Mouse (Mus musculus): ENCODE measurements at regions not wholly inside any gene's neighbourhood (a gene's known extent, or its start where the extent isn't known, plus 50 kb on each side); places are given as distances from the start of the nearest gene placed in this dataset.

DNA sequence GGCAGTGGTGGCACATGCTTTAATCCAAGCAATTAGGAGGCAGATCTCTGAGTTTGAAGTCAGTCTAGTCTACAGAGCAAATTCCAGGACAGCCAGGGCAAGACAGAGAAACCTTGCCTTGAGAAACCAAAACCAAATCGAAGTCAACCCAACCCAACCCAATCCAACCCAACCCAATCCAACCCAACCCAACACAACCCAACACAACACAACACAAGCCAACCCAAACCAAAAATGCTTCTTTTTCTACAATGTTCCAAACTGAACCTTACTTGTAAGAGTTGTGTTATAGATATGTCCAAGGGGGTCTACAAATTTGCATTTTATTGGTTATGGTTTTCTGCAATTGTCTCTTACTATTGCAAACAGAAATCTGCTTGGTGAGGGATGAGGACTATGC lies 52.8 kb upstream of the Chodl start:
- DNase-seq (ENCODE audit: low spot score in 2 of 2): no peak

DNA sequence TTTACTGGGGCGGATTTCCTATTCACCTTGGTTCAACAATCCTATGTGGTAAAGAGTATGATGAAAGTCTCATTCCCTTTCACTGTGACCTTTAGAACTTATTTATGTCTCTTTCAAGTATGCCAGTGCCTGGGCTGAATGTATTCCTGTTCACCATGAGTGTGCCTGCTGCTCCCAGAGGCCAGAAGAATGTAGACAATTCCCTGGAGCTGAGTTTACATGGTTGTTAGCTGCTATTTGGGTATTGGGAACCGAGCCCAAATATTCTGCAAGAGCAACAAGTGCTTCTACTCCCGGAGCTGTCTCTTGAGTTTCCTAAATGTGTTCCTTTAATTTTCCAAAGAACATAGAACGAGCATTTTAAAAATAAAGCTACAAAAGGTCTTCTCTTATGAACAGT lies 71.7 kb upstream of the Chodl start:
- DNase-seq (ENCODE audit: low spot score in 2 of 2): no peak

DNA sequence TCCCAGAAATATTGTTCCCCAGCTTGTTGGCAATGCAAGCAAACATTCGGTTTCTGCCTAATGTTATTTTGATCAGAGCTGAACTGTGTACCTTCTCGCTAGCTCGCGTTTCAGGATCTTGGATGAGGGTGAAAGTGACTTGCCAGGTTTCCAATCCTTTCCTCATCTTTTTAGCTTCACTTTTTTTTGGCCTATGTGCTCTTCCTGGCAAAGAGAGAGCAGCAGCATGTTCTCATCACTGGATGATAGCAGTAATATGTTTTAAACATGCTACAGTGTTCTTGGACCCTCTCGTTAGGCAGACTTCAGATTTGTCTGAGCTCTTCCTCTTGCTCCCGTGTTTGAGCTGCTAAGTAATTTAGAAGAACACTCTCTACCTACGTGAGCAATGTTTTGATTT lies 99.8 kb upstream of the Chodl start:
- DNase-seq (ENCODE audit: low spot score in 2 of 2): no peak

DNA sequence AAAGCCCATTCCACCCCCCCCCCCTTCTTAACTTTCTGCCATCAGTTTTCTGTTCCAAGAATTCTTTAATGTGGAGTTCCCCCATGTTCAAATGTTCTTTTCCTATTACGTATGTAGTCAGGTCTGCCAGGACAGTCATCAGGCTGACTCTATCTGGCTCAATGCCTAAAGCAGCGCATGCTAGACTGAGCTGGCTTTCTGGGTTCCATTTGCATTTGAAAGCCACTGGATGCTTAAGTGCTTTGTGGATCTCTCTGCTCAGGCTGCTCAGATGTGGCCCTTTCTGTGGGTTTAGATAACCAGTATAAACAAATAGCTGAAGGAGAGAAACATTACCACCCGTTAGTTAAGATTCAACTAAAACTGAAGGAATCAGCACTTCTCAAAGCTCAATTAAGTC lies 103.0 kb upstream of the Chodl start:
- no peak for DNase-seq (ENCODE audit: low spot score in 2 of 2)

DNA sequence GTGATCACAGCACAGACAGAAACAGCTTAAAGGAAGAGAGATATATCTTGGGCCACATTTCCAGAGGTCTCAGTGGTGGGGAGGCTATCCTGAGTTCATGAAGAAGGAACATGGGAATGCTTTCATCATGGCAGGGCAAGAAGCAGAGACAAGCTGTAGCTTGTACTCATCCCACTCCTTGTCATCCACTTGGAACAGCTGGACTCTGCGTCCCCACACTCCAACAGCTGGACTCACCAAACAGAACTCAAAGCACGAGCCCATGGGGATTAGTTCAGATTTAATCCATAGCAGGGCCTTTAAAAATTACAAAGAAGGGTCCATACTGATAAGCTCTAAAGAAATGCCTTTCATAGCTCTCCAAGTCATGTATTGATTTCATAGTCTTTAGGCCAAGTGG lies 140.7 kb upstream of the Chodl start:
- DNase-seq (ENCODE audit: low spot score in 2 of 2): no peak

DNA sequence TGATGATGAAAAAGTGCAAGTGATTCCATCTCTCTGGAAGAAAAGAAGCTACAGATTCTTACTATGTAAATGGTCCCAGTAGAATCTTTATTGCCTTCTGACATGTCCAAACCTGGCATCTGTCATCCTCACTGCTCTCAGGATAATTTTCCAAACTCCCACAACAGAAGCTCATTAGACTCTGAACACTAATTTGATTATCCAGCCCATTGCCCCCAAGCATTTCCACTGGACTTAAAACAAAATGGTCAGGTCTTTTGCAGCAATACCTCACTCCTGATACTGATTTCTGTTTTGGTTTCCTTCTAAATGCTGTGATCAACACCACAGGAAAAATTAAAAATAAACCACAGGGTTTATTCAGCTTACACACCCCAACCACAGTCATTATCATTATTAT lies 171.5 kb upstream of the Chodl start:
- no peak for DNase-seq (ENCODE audit: low spot score in 2 of 2)

DNA sequence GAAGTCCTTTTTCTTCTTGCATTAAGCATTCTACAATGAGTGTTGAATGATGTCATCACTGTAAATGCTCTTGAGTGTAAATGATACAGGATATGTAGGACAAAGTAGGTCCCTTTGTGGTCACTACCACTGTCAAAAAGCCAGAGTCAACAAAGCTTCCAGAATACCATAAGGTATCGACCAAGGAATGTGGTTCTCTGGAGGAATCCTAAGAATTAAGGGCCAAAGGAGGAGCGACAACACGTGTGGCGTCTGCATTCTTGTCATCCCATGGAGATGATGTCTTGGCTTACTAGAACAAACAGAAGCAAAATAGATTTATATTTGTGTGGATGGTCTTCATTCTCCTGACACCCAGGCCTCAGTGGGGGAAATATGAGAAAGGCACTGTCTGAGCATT lies 161.4 kb upstream of the D16Ertd472e start:
- no peak for DNase-seq (ENCODE audit: low spot score in 2 of 2)

DNA sequence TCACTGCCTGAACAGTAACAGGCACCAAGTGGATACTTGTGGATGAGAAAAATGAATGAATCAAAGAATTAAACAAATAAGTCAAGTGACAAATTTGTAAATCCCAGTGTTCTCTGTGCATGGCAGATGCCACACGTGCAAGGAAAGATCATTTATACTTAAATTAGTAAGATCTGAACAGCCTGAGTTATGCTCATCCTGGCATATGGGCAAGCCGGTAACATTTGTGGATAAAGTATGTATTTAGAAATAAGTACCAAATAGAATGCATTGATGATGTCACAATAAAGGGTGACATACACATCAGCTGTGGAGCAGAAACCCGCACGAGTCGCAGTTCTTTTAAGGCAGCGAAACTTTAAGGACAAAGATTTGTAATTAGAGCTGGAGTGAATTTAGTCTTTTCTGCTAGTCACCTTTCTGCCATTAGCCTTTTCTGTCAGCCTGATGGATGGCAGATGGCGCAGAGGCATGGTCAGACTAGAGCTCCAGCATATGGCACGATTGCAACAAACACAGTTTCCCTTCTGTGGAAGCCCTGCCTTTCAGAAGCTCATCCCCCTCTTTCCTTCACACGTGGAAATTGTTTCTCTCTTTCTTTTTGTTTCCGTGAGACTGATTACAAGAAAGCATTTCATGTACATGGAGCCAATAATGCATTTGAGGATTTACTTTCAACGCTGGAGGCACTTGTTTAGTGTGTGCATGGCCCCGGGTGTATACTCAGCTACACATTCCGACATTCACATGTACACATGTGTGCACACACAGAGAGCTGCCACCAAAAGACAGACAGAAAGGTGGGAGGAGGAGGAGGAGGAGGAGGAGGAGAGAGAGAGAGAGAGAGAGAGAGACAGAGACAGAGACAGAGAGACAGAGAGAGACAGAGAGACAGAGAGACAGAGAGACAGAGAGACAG lies 154.3 kb upstream of the D16Ertd472e start:
- DNase-seq (ENCODE audit: low spot score in 2 of 2): no peak

DNA sequence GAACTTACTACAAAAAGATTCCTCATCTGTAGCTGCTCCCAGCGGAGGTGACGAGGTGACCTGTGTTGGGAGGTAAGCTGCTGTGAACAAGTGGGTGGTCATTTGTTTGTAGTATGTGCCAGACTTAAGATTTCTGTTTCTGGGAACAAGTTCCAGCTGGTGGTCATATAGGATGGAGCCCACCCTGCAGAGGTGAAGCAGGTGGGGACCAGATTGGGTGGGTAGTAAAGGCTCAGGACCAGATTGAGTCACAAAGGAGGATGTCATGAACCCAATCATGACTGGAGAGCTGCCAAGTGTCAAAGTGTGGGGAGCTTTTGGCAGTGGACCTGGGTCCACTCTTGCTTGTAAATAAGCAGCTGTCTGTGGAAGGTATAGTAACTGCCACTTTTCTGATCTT lies 149.0 kb upstream of the D16Ertd472e start:
- no peak for DNase-seq (ENCODE audit: low spot score in 2 of 2)

DNA sequence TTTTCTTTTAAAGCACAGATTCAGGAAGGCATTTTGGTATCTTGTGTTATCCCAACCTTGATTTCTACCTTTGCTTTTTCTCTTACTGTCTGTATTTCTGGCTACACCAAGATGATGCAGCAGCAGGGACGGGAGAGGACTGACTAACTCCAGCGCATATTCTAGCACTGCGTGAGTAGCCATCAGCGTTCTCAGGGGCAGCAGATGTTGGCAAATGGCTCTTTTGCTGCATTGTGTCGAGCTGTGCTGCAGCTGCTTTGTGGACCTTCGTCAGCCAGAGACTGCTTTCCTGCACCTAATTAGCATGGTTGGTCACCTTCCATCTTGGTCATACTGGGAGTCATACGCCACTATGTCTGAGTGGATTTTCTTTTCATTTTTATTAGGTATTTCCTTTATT lies 133.4 kb upstream of the D16Ertd472e start:
- no peak for DNase-seq (ENCODE audit: low spot score in 2 of 2)

DNA sequence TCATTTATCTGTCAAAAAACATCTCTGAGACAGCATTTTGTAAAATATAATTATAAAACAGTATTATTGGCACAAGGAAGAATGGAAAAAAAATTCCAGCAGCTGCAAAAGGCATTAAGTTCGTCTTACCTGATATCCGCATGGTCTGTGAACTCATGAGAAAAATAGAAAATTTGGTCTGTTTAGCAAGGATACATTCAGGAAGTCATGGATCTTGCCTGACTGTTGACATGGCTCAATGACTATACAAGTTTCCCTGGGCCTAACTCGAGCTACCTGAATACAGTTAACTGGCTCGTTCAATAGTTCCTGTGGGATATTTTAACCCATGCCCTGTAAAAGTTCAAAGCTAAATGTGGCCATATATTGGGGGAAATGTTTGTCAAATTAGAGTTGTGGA lies 131.1 kb upstream of the D16Ertd472e start:
- DNase-seq (ENCODE audit: low spot score in 2 of 2): no peak

DNA sequence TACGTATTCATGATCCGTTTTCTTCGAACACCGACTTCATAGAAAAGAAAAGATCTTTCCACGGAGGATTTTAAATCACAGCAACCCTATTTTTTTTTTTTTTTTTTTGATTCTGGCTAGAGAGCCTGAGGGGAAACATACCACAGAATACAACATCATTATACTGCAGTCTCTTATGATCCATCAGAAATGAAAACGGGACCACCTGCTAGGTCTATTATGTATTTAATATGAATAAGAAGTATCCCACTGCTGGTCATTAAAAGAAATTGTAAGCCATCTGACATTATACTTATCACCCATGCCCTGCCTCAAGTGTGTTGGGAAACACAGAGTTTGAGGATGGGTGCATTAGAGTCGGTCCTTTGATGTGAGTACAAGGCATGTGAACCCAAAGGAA lies 130.7 kb upstream of the D16Ertd472e start:
- no peak for DNase-seq (ENCODE audit: low spot score in 2 of 2)

DNA sequence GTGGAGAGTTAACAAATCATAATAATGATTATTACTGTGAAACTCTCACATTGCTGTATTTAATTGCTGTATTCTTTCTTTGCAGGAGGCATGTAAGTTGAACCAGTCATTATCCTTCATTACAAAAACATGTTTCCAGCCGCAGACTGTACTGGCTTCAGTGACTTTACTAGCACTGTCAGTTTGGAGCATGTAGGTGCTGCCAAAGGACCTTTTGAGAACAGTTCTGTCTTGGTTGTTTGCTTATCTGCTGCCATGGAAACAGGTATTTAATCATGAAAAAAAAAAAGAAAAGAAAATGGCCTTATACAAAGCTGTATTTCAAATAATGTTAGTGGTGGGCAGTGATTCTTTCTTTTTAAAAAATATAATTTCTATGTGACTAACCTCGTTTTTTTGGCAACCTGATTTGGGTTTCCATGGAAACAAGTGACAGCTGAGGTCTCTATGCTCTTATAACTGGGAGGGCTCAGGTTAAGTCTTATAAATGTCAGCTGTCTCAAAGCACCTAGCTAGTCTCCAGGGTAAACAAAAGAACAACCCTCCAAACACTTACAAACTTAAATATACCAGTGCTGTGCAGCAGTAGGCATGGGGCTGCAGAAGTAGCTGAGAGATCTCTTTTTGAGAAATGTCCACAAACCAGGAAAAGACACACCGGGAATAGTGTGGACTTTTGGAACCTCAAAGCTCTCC lies 121.2 kb upstream of the D16Ertd472e start:
- DNase-seq (ENCODE audit: low spot score in 2 of 2): no peak

DNA sequence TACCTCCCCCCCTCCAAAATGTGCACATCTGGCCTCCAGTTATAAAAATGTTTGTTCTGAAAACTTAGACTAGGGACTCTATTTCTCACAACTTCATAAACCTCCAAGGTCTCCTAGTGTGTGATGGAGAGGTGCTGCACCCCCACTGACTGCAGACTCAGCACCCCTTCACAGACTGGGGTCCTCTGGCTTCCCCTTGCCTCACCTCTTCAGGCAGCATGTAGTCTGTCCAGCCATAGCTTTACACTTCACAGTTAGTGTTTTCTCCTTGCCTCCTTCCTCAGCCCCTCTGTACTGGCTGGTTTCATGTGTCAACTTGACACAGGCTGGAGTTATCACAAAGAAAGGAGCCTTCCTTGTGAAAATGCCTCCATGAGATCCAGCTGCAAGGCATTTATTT lies 111.7 kb upstream of the D16Ertd472e start:
- DNase-seq (ENCODE audit: low spot score in 2 of 2): no peak

DNA sequence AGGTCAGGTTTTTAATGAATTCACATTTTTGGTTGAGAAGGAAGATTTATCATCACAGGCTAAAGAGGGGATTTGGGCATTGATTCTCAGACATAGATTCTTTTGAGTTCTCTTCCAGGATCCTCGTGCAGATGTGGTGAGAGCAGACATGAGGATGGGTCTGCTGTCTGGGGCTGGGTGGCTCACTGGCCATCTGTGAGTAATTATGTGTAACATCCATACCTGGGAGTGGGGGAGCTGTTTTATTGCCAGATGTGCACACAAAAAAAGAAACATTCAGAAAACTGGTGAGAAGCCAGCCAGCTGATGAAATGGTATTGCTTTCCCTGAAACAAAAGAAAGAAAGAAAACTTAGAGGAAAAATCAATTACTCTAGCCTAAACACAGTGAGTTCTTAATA lies 108.7 kb upstream of the D16Ertd472e start:
- no peak for DNase-seq (ENCODE audit: low spot score in 2 of 2)

DNA sequence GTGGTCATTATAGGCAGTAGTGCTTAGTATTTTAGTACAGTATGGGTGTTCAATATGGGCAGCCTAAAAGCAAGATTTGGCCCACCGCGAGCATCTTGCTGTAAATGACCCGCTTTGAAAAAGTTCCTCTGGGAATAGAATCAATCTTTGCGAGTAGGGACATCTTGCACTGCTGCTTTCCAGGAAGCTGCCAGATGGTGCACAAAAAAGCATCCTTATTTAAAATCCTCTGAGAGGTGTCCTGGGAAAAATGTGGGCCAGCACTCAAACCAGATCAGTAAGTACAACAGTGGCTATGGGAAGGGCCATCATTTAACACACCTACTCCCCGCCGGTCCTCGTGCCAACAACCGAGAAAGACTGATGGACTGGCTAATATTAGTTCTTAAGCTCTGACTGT lies 107.5 kb upstream of the D16Ertd472e start:
- no peak for DNase-seq (ENCODE audit: low spot score in 2 of 2)

DNA sequence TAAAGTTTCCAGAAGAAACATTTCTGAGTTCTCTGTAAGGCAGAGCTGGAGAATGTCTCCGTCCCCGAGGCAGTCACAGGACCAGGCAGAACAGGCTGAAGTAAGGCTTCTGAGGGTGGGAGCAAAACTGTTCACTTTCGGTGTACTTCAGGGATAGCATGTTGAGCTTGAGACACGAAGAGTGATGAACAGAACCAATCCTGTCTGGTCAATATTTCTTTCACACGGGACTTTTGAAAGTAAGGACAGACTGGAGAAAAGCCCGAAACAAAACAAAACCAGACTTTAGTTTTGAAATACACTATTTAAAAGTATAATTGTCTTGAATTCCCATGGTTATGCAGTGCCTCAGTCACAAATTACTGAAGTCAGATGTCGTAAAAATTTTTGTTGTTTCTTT lies 84.6 kb upstream of the D16Ertd472e start:
- DNase-seq (ENCODE audit: low spot score in 2 of 2): no peak

DNA sequence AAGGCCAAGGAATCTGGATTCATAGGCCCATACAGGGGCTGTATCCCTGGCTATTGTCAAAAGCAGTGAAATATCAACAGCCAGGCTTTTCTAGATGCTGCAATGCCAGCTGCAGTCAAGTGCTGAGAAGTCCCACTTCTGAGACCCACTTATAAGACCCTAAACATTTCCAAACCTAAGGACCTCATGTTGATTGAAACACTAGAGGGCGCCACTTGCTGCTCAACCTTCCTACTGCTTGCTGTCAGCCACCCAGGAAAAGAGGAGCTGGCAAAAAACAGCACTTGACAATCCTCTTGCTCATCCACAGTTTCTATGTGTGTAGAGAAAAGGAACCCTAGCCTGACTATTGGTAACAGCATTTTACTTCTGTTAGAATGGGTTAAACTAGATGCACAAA lies 68.2 kb upstream of the D16Ertd472e start:
- DNase-seq (ENCODE audit: low spot score in 2 of 2): no peak

DNA sequence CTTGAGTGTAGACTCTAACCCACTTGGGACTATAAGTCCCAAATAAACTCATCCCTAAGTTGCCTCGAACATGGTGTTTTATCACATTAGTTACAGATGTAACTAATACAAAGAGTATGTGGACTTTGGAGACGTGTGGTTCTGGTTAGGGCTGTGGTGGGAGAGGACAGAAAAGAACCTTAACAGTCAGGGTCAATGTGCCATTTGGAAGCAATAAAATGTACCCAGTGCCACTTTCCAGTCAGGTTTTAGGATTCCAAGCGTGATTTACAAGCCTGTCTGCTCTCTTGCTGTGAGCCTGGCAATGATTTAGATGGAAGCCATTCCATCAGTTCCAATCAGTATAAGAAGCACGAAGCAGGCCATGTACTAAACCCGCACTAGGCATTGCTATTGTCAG lies 65.2 kb upstream of the D16Ertd472e start:
- no peak for DNase-seq (ENCODE audit: low spot score in 2 of 2)

DNA sequence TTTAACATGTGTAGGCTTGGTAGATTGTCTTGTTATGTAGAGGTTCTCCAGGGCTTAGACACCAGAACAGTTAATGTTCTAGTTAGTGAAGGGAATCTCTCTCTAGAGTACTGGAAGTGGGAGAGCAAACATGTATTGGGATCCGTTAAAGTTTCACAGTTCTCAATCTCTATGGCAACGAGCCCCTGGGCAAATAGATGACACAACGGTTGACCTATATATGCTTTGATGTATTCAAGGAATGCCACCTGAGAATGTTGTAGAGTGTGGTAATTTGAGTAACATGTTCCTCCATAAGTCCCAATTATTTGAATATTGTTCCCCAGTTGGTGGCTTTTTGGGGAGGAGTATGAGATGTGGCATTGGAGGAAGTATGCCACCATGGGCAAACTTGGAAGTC lies 64.7 kb upstream of the D16Ertd472e start:
- no peak for DNase-seq (ENCODE audit: low spot score in 2 of 2)

DNA sequence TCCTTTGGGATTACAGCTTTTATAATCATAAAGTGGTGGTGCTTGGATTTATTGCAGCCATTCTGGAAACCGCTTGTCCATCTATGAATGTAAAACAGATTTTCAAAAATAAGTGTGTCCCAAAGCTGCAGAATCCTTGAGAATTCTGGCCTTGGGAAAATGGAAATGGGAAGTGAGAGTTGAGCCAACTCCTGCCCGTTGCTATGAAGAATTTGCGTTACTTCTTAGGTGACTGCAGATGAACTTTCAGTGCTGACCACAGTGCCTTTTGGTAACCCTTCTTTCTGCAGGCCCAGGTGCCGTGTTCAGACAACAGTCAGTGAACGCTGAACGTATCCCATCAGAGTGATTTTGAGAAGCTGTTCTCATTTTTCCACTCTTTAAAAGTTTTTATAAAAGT lies 60.9 kb upstream of the D16Ertd472e start:
- no peak for DNase-seq (ENCODE audit: low spot score in 2 of 2)

DNA sequence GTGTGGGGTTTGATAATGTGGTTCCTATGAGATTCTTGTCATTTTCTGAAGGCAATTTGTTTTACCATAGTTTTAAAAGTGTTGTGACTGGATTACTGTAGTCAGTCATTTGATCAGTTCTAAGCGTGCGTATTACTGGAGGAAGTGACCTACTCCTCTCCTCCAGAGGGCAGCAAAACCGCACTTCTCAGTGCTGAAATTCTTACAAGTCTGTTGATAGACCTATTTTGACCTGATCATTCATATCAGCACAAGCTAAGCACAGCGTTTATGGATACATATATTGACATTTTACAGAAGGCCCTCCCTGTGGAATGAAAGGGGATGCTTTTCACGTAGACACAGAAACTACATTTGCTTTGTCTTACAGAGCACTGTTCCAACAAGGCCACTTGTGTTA lies 60.5 kb upstream of the D16Ertd472e start:
- DNase-seq (ENCODE audit: low spot score in 2 of 2): no peak

DNA sequence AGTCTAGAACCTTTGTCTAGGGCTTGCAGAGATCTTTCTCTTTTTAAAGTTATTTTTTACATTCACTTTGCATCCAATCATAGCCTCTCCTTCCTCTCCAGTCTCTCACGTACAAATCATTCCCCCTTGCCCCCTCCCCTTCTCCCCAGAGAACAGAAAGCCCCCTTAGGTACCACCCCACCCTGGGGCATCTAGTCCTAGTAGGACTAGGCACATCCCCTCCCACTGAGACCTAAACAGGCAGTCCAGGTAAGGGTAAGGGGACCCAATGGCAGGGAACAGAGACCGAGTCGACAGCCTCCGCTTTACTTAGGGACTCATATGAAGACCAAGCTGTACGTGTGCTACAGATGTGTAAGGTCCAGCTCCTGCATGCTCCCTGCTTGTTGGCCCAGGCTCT lies 59.3 kb upstream of the D16Ertd472e start:
- no peak for DNase-seq (ENCODE audit: low spot score in 2 of 2)
